Mouse (Mus musculus): ENCODE data around the gene Myocd. TPM values are rescaled to one million over a fixed set of nuclear protein-coding genes. Genes with fewer than 3 reads are reported as not detected.

Gene Myocd
- polyA plus RNA-seq, 1 experiment from 2014 or later = 0.20 TPM

DNA sequence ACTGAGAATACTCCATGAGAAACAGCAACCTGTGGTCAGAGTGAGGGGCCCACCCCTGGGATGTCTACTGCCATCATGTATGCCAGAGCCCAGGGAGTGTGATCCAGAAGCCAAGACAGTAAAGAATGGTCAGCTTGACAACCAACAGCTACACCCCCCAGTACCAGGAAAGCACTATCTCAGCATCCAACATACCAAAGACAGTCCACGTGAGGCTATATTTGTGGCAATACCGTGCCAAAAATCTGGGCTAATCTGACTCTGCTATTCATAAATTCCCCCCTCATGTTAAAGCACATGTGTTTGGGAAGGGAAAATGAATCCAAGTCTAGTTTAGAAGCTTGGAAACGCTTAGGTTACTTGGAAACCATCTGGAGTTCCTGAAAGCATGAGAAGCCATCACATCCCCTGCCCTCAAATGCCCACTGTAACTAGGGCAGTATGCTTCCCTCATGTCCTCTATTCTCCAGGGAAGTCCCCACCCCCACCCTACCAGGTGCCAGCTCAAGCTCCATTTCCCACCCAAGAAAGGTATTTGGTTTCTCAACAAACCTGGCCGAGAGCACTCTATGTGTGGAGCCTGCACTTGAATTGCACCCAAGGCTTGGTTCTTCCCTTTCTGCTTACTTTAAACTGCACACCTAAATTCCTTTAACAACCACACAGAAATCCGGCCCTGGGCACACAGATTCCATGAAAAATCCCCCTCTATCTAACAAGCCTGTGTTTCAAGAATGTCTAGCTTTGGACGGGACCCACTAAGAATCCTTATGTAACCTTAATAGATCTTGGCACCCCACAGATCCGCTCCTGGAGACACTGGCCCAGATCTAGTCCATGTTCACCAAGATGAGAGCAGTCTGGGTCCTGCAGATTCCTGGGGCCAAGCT, 108.6 kb downstream of the Myocd start:
- Histone ChIP-seq H3K9ac (replicated peaks) (peak overlapping the region; percentile 88), H3K4me1 (replicated peaks) (peaks cover 17% of the 10 kb centered on the region), H3K36me3 (no peaks in the 10 kb centered on the region), H3K4me2 (replicated peaks) (peak overlapping the region; percentile 83), H3K27ac (no peak overlapping the region), H3K27me3 (peaks cover 9% of the 10 kb centered on the region; the same call in 1 of the 2 replicates), H3K4me3 (replicated peaks) (peak overlapping the region; percentile 84), H3K9me3 (no peaks in the 10 kb centered on the region)
- ATAC-seq = no peak
- WGBS = 67% methylated on average over 7 of the region's 7 CpGs

DNA sequence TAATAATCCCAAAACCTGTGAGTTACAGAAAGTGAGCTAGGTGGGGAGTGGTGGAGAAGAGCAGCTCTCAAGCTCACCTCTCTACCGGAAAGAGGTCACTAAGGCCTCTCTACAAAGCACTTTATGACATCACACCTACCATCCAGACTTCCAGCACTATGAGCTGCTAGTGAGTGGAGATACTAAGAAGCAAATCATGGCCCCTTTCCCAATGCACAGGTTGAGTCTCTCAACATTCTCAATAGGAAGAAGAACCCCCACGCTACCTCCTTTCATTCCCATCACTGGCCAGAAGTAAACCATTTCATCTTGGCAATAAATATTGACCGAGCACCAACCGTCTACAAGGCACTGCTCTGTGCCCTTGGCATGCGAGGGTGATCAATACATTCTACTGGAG, 110.0 kb downstream of the Myocd start, which contains the start of gene 1700086D15Rik:
TSS of gene 1700086D15Rik (minus strand) at position 101 of the 400 bp plus-strand sequence.
- H3K9ac ChIP-seq (replicated peaks) = no peak within 1 kb of the TSS
- WGBS = 95% methylated on average over 5 of the region's 5 CpGs

DNA sequence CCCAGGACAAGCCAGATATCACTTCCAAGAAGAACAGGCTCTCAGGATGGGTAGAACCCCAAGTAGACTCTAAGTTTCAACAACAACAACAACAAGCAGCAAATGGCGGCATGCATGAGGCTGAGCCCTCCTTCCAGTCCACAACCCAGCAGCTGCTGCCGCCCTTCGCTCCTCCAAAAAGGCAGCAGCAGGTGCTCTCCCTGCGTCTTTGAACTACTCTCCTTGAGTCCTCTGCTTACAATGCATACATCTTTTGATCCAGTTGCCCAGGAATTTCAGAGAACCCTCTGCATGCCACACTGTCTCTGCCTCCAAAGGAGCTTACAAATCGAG, 111.2 kb downstream of the Myocd start:
- H3K9me3 ChIP-seq = no peaks in the 10 kb centered on the region
- H3K9ac ChIP-seq (replicated peaks) = no peak overlapping the region
- H3K27me3 ChIP-seq = peaks cover 9% of the 10 kb centered on the region; the same call in 1 of the 2 replicates
- no peaks in the 10 kb centered on the region for H3K36me3 ChIP-seq
- no peak overlapping the region for H3K4me2 ChIP-seq (replicated peaks)
- H3K4me3 ChIP-seq (replicated peaks) = no peak overlapping the region
- ATAC-seq = no peak
- WGBS = 90% methylated on average over 5 of the region's 5 CpGs
- H3K27ac ChIP-seq = no peak overlapping the region
- H3K4me1 ChIP-seq (replicated peaks) = peaks cover 20% of the 10 kb centered on the region

More for the DNA sequence above, 110.0 kb downstream of the Myocd start, which contains the start of gene 1700086D15Rik:
- H3K4me1 ChIP-seq (replicated peaks) = peaks cover 17% of the 10 kb centered on the region
- peaks cover 9% of the 10 kb centered on the region; the same call in 1 of the 2 replicates for H3K27me3 ChIP-seq
- no peaks in the 10 kb centered on the region for H3K36me3 ChIP-seq
- H3K9me3 ChIP-seq = no peaks in the 10 kb centered on the region
- no peak for ATAC-seq
- H3K27ac ChIP-seq = no peak within 1 kb of the TSS
- no peak within 1 kb of the TSS for H3K4me3 ChIP-seq (replicated peaks)
- no peak within 1 kb of the TSS for H3K4me2 ChIP-seq (replicated peaks)

DNA sequence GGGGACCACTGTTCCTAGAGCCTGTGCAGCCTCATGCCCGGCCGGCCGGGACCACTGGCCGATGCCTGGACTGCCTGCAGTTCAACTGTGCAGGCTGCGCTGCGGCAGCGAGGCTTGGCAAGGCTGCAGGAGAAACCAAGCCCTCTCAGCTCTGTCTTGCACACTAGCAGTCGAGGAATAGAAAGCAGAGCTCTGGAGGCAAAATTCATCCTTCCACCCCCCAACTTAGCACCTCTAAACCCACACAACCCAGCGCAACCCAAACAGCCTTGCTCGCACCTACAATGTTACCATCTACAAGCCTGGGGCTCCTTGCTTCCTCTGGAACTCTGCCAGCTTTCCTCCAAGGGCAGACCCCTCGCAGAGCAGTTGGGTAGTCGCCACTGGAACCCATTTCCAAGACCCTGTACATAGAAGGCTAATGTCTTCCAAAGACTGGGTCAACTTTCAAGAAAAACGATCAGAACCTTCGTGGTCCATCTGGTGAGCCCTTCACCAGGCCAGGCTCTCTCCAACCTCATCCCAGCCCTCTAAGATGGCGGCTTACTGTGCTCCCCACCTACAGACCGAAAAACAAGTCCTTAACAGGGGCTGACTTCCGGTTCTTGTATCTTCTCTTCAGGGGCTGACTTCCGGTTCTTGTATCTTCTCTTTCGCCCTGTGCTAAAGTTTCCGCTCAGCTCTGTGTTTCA, 111.7 kb downstream of the Myocd start:
- no peaks in the 10 kb centered on the region for H3K36me3 ChIP-seq
- H3K27me3 ChIP-seq = peaks cover 6% of the 10 kb centered on the region; the same call in 1 of the 2 replicates
- H3K4me1 ChIP-seq (replicated peaks) = peaks cover 20% of the 10 kb centered on the region
- H3K9me3 ChIP-seq = no peaks in the 10 kb centered on the region
- no peak overlapping the region for H3K9ac ChIP-seq (replicated peaks)
- ATAC-seq = no peak
- 93% methylated on average over 20 of the region's 20 CpGs for WGBS
- no peak overlapping the region for H3K4me3 ChIP-seq (replicated peaks)
- H3K27ac ChIP-seq = no peak overlapping the region
- no peak overlapping the region for H3K4me2 ChIP-seq (replicated peaks)

DNA sequence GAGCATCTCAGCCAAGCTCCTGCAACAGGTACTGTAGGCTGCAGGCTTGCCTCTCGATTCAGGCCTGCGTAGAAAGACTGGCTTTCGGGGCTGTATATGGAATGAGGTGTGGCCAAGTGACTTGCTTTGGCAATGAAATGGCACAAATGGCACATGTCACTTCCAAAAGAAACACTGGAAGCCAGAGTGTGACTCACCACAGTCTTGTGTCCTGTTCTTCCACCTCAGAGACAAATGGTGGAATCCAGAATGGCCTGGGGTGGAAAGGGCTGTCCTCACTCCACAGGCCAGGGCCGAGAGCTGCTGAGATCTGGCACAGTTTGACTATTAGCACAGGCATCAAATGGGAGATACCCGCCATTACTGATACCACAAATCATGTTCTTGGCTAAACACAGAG, 116.8 kb downstream of the Myocd start:
- no peaks in the 10 kb centered on the region for H3K9me3 ChIP-seq
- no peak overlapping the region for H3K9ac ChIP-seq (replicated peaks)
- no peak overlapping the region for H3K4me2 ChIP-seq (replicated peaks)
- 0 out of 2 replicates have a peak, but pooled peaks cover 3% of the 10 kb centered on the region for H3K4me1 ChIP-seq (replicated peaks)
- H3K27ac ChIP-seq = no peak overlapping the region
- WGBS = 94% methylated on average over 5 of the region's 5 CpGs
- ATAC-seq = no peak
- no peak overlapping the region for H3K4me3 ChIP-seq (replicated peaks)
- H3K36me3 ChIP-seq = no peaks in the 10 kb centered on the region
- no peaks in the 10 kb centered on the region for H3K27me3 ChIP-seq

DNA sequence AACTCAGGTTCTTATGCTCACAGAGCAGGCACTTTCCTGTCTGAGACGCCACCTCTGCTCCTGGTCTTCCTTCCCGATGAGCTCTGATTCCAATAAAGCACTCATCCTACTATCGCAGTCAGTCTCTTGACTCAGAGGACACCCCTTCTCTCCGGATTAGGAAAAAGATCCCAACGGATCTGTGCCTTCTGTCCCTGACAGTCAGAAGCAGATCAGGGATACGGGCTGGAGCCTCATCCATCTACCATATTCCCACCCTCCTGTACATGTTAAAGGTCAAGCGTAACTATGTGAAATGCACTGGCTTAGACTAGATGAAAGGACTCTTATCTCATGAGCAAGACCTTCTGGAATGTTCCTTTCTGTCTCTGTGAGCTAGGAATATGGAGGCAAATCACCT, 121.3 kb downstream of the Myocd start:
- no peak overlapping the region for H3K4me2 ChIP-seq (replicated peaks)

DNA sequence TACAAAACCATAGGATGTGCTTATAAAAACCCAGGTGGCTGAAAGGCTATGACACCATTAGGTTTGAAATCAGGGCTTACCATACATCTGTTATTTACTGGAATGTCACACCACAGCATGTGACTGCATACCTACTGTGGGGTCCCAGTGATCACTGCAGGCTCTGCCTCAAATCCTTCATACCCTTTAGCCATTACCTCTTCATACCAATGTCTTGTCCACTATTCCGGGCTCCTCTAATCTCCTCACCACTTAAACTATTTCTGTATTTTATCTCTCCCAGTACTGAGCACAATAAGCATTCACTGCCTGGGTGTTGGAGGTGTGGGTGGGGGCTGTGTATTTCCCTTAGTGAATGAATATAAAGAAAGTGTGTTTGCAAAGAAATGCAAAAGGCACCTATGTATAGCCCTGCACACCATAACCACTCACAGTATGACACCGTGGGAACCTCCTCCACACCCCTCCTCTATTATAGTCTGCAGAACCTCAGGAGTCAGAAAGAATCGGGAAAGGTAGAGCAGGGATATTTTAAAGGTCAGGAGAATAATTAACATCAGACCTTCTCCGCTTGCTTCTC, 126.9 kb downstream of the Myocd start:
- WGBS = 80% methylated on average over 4 of the region's 4 CpGs
- Histone ChIP-seq H3K4me1 (replicated peaks) (no peaks in the 10 kb centered on the region), H3K27ac (no peak overlapping the region), H3K9ac (replicated peaks) (no peak overlapping the region), H3K36me3 (no peaks in the 10 kb centered on the region), H3K9me3 (no peaks in the 10 kb centered on the region), H3K4me3 (replicated peaks) (no peak overlapping the region), H3K4me2 (replicated peaks) (no peak overlapping the region), H3K27me3 (no peaks in the 10 kb centered on the region)
- ATAC-seq = no peak

More for the DNA sequence above, 121.3 kb downstream of the Myocd start:
- Histone ChIP-seq H3K4me3 (replicated peaks) (no peak overlapping the region), H3K27ac (no peak overlapping the region), H3K36me3 (no peaks in the 10 kb centered on the region), H3K9me3 (no peaks in the 10 kb centered on the region), H3K4me1 (replicated peaks) (no peaks in the 10 kb centered on the region), H3K9ac (replicated peaks) (no peak overlapping the region), H3K27me3 (no peaks in the 10 kb centered on the region)
- no peak for ATAC-seq
- 88% methylated on average over 7 of the region's 7 CpGs for WGBS

DNA sequence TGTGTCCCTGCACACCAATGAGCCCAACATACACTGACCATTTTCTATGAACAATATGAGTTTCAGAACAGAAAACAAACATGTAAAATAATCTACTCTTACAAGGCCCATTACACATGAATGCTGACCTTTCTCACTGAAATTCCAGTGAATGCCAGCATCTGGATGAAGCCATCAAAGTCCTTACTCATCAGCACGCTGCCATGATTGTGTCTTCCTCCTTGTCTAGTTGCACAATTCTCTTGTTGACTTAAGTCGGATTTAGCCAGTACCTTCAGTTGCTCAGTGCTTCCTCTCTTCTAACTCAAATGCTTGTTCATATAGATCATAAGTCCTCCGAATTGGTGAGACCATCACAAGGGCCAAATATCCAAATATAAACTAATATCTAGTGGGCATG, 130.8 kb downstream of the Myocd start:
- no peak overlapping the region for H3K9ac ChIP-seq (replicated peaks)
- H3K4me2 ChIP-seq (replicated peaks) = no peak overlapping the region
- peaks cover 4% of the 10 kb centered on the region; the same call in 1 of the 2 replicates for H3K4me1 ChIP-seq (replicated peaks)
- no peaks in the 10 kb centered on the region for H3K36me3 ChIP-seq
- WGBS = 92% methylated on average over 3 of the region's 3 CpGs
- no peak overlapping the region for H3K4me3 ChIP-seq (replicated peaks)
- H3K27me3 ChIP-seq = no peaks in the 10 kb centered on the region
- no peak for ATAC-seq
- H3K27ac ChIP-seq = no peak overlapping the region
- no peaks in the 10 kb centered on the region for H3K9me3 ChIP-seq

DNA sequence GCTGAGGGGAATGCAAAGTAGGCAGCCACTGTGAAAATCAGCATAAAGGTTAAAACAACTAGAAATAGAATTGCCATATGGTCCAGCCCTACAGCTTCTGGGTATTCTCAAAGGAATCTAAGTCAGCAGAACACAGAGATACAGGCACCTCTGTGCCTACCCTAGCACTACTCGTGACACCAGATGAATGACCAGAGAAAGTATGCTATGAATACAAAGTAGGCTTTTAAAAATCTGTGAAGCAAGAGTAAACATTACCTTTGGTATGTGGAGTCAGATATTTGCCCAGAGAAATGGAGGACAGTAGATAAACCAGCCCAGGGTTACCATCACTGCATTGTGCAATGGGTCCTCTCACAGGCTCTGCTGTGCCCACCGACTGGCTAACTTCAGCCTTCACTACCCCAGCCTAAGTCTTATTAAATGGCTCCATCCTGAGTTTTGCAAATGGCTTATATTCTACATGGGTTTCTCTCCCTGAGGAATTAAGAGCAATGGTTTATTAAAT, 132.6 kb downstream of the Myocd start:
- 64% methylated on average over 2 of the region's 2 CpGs for WGBS
- ATAC-seq = no peak

DNA sequence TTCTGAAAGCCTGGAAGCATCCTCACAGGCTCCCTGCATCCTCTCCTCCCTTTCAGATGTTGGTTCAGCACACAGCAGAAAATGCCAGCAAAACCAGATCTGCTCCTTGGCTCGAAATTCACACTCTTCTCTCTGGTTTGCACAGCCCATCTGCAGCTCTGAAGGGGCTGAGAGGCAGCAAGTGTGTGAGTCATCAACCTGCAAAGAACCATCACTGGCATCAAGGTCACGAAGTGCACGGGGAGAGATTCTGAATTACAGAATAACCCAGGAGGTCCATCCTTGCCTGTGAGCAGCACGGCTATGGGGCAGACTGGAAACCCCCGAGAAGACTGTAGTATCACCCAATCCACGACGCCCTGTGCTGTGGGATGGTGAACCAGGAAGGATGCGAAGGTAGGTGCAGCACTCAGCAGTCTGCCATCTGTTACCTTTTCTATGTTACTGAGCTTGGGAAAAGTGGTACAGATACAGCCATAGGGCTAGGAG, 134.5 kb downstream of the Myocd start:
- Histone ChIP-seq H3K36me3 (no peaks in the 10 kb centered on the region; the same call in 1 of the 2 replicates), H3K4me1 (replicated peaks) (peaks cover 4% of the 10 kb centered on the region; the same call in 1 of the 2 replicates)

More for the DNA sequence above, 132.6 kb downstream of the Myocd start:
- Histone ChIP-seq H3K27ac (no peak overlapping the region), H3K36me3 (no peaks in the 10 kb centered on the region), H3K4me2 (replicated peaks) (no peak overlapping the region), H3K4me3 (replicated peaks) (no peak overlapping the region), H3K9ac (replicated peaks) (no peak overlapping the region), H3K27me3 (no peaks in the 10 kb centered on the region), H3K9me3 (no peaks in the 10 kb centered on the region), H3K4me1 (replicated peaks) (peaks cover 4% of the 10 kb centered on the region; the same call in 1 of the 2 replicates)

DNA sequence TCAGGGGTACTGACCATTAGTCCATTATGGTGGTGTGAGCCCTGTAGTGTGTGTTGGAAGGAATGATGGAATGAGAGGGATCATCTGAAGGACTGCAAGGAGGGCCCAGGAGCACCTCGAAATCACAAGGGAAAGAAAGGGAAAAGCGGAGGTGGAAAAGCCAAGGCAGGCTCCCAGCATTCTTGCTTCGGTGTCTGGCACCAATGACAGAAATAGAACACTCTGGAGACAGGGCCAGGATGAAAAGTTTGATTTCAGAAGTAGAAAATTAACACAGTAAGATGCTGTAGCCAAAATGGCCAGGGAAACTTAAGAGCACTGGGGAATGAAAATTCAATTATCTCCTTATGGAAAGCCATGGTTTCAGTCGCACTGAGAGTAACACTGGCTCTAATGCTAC, 136.1 kb downstream of the Myocd start:
- Histone ChIP-seq H3K27ac (no peak overlapping the region), H3K4me2 (replicated peaks) (no peak overlapping the region), H3K9ac (replicated peaks) (no peak overlapping the region), H3K36me3 (no peaks in the 10 kb centered on the region; the same call in 1 of the 2 replicates), H3K9me3 (no peaks in the 10 kb centered on the region), H3K4me1 (replicated peaks) (peaks cover 4% of the 10 kb centered on the region; the same call in 1 of the 2 replicates), H3K4me3 (replicated peaks) (no peak overlapping the region), H3K27me3 (no peaks in the 10 kb centered on the region)
- ATAC-seq = no peak
- 93% methylated on average over 4 of the region's 4 CpGs for WGBS

More for the DNA sequence above, 134.5 kb downstream of the Myocd start:
- Histone ChIP-seq H3K4me2 (replicated peaks) (no peak overlapping the region), H3K9ac (replicated peaks) (no peak overlapping the region), H3K4me3 (replicated peaks) (no peak overlapping the region), H3K9me3 (no peaks in the 10 kb centered on the region), H3K27me3 (no peaks in the 10 kb centered on the region), H3K27ac (no peak overlapping the region)
- no peak for ATAC-seq
- 91% methylated on average over 8 of the region's 8 CpGs for WGBS
